Mouse (Mus musculus) Patski (cell line): ENCODE measurements at regions not wholly inside any gene's neighbourhood (a gene's known extent, or its start where the extent isn't known, plus 50 kb on each side); places are given as distances from the start of the nearest gene placed in this dataset.
"Not testable (repeated sequence)": the region's sequence is repeated elsewhere in the genome, so short reads cannot be mapped to it uniquely, and the experiment has no call there.

Experiments used
- ATAC-seq: fragments of 100-300 bp; one replicate; pipeline ENCODE4 v1.8.0; 2021
- CTCF ChIA-PET: fragments of 350-600 bp; sonication (Branson Sonifier 250); formaldehyde crosslinking; loops from one replicate; lab custom pipeline; 2022; ENCODE audit warnings: inconsistent platforms; lab: Charles Lee
- POLR2A ChIA-PET: fragments of 350-600 bp; sonication (Branson Sonifier 250); formaldehyde crosslinking; loops from one replicate; lab custom pipeline; 2022; ENCODE audit warnings: antibody characterized with exemption, inconsistent platforms; lab: Charles Lee
- DNase-seq: peaks from one replicate; pipeline ENCODE4 v3.0.0-alpha.2; 2011; ENCODE audit warnings: low read depth, low spot score
- H3K27me3 ChIP-seq: fragments of 371-371 bp; one replicate; pipeline ENCODE4 v1.5.1; 2021
- CTCF ChIP-seq: fragments of 100-300 bp; IDR thresholded peaks from one replicate; pipeline ENCODE4 v1.5.1; 2021
- in situ Hi-C: fragments of 300-500 bp; cut with MboI; formaldehyde crosslinking; loops from 3 replicates; pipeline ENCODE4 v1.11.1; 2018; ENCODE audit warnings: low pct_unique_long_range_greater_than_20kb, mixed read lengths

DNA sequence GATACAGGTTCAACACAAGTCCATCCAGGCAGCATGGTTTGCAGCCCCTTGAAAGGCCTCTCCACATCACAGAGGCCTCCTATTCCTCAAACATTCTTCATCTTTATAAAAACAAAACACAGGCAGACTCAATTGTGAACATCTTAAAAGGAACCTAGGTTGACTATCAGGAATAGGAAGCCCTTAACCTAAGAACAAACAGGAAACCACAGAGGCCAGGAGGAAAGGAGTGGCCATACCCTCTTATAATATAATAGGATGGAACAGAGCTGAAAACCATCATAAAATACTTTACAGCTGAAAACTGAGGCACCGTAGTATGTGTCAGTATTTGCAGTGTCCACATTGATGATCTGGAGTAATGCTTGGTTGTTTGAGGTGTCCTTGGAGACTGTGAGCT, 1044.4 kb upstream of the Zfp386 start:
- TF ChIP-seq CTCF = no peak
- no peak for ATAC-seq
- CTCF ChIA-PET = no interaction called here
- no peak for DNase-seq
- POLR2A ChIA-PET = no interaction called here
- in situ Hi-C loops = no loop called here
- H3K27me3 ChIP-seq = no peaks in the 10 kb centered on the region

DNA sequence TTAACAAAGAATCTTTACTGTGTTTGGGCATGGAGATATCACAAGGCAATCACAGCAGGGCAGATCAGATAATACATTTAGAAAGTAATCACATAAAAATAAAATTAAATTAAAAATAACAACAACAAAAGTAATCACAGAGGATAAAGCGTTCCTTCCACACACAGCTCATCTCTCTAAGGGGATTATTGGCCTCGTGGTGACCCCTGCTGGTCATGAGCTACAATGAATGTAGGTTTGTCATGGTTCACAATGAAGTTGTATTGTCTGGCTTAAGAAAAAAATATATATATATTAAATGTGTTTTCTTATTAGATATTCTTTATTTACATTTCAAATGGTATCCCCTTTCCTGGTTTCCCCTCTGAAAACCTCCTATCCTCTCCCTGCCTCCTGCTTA, 1039.1 kb upstream of the Zfp386 start:
- CTCF ChIA-PET = no interaction called here
- no peaks in the 10 kb centered on the region for H3K27me3 ChIP-seq
- ATAC-seq = no peak
- POLR2A ChIA-PET = no interaction called here
- TF ChIP-seq CTCF = no peak
- in situ Hi-C loops = no loop called here
- DNase-seq = no peak

DNA sequence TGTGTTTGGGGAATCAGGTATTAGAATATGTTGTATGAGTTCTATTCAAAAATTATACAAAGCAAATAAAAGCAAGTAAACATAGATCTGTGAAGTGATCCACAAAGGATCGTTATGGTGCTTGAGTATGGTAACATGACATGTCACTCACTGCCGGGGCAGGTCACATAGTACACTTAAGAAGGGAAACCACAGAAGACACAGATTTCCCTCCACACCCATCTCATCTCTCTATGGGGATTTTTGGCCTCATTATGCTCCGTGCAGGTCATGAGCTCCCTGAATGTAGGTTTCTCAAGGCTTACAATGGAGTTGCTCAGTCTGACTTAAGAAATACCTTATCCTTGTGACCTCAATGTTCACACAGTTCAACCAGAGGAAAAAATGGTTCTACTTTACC, 1034.8 kb upstream of the Zfp386 start:
- no peak for TF ChIP-seq CTCF
- in situ Hi-C loops = no loop called here
- no peak for DNase-seq
- CTCF ChIA-PET = no interaction called here
- H3K27me3 ChIP-seq = no peaks in the 10 kb centered on the region
- POLR2A ChIA-PET = no interaction called here
- ATAC-seq = no peak

DNA sequence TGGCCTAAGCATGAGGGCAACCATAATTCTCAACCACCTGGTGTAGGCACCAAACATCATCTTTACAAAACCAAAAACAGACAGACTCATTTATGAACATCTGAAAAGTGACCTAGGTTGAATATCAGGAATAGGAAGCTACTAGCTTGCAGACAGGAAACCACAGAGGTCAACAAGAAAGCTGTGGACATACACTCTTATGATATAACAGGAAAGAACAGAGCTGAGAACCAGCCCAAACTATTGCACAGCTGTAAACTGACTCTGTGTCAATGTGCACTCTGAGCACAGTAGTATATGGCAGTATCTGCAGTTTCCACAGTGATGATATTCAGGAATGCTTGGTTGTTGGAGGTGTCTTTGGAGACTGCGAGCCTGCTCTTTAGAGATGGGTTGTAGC, 1023.8 kb upstream of the Zfp386 start:
- ATAC-seq (no peak), DNase-seq (no peak)
- TF ChIP-seq CTCF = no peak
- CTCF ChIA-PET = no interaction called here
- POLR2A ChIA-PET = no interaction called here
- no peaks in the 10 kb centered on the region for H3K27me3 ChIP-seq
- in situ Hi-C loops = no loop called here

DNA sequence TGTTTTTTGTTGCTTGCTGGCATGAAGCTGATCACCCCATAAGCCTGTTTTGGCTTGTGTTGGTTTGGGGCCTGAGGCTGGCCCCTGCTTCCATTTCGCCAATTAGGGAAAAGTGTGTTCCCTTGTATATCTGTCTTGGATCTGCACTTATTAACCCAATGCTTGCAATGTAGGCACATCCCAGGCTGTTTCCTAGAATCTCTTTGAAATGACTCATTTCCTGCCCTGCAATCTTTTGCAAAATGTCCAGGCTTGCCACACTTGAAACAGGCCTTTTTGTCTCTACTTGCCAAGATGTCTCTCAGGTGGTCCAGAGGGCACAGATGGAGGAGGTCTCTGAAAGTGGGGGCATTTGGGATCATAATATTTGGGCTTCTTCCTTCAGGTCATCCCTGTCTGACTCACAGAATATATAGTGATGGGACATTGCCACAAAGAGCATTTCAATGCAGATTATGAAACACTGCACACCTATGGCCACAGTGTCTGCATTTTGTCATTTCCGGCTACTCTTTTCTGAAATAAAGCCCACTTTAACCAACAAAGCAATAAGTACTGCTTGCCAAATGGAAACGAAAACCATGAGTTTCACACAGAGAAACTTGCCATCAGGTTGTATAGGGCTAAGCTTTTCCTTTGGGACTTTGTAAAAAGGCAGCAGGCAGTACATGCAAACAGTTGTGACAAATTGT, 1012.9 kb upstream of the Zfp386 start:
- no peak for ATAC-seq
- no peaks in the 10 kb centered on the region for H3K27me3 ChIP-seq
- CTCF ChIA-PET = no interaction called here
- no peak for TF ChIP-seq CTCF
- in situ Hi-C loops = no loop called here
- DNase-seq = no peak
- POLR2A ChIA-PET = no interaction called here

DNA sequence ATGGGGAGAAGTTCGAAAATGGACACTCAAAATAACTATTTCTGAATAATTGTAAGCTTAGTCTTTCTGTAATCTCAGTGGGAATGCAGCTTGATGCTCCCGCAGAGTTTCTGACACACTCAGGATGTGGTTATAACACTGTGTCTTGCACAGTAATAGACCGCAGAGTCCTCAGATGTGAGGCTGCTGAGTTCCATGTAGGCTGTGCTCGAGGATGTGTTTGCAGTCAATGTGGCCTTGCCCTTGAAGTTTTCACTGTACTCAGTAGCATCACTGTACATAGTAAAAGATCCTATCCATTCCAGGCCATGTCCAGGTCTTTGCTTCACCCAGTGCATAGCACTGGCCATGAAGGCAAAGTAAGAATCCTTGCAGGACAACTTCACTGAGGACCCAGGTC, 992.4 kb upstream of the Zfp386 start:
- CTCF ChIA-PET = no interaction called here
- POLR2A ChIA-PET = no interaction called here
- in situ Hi-C loops = no loop called here

DNA sequence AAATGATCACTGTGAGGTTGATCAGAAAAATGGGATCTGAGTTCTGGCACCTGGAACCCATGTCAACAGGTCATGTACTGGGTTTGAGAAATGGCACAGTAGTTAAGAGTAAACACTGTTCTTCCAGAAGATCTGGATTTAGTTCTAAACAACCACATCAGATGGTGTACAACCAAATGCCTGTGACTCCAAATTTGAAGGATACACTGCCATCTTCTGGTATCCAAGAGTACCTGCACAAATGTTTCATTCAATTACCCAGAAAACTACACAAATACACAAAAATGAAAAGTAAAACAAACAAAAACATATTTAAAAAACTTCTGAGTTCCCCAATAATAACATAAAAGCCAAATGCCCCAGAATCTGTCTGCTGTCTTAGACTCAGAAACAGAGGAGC, 987.6 kb upstream of the Zfp386 start:
- H3K27me3 ChIP-seq, CTCF ChIA-PET, DNase-seq, ATAC-seq, POLR2A ChIA-PET: not testable (repeated sequence)
- in situ Hi-C loops = loop anchor here (5.0 kb wide), 1 partner anchor 492 kb away; no protein-coding TSS in a partner anchor

More for the DNA sequence above, 992.4 kb upstream of the Zfp386 start:
- DNase-seq (no peak), ATAC-seq (no peak)
- TF ChIP-seq CTCF = no peak
- H3K27me3 ChIP-seq = no peaks in the 10 kb centered on the region

DNA sequence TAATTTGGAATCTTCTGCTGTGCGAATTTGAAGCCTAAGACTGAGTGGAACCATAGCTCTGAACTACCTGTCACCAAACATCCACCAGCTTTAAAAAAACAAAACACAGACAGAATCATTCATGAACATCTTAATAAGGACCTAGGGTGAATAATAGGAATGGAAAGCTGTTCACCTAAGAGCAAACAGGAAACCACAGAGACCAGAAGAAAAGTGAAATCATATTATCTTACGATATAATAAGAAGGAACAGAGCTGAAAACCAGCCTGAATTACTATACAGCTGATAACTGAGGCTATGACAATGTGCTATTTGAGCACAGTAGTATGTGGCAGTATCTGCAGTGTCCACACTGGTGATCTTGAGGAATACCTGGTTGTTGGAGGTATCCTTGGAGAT, 980.3 kb upstream of the Zfp386 start:
- TF ChIP-seq CTCF = no peak
- ChIA-PET POLR2A (no interaction called here), CTCF (no interaction called here)
- H3K27me3 ChIP-seq = no peaks in the 10 kb centered on the region
- no peak for DNase-seq
- in situ Hi-C loops = no loop called here
- ATAC-seq = no peak

DNA sequence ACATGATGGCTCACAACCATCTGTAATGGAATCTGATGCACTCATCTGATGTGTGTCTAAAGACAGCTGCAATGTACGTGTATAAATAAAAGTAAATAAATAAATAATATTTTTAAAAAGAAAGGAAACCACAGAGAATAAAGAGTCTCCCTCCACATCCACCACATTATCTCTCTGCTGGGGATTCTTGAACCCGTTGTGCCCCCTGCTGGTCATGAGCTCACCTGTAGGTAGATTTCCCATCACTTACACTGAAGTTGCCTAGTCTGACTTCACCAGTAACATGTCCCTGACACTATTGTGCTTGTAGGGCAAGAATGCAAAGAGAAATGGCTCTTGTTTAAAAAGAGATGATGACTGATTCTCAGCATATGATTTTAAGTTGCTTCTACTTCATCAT, 956.1 kb upstream of the Zfp386 start:
- ATAC-seq, POLR2A ChIA-PET, in situ Hi-C loops, H3K27me3 ChIP-seq, CTCF ChIA-PET, DNase-seq: not testable (repeated sequence)

DNA sequence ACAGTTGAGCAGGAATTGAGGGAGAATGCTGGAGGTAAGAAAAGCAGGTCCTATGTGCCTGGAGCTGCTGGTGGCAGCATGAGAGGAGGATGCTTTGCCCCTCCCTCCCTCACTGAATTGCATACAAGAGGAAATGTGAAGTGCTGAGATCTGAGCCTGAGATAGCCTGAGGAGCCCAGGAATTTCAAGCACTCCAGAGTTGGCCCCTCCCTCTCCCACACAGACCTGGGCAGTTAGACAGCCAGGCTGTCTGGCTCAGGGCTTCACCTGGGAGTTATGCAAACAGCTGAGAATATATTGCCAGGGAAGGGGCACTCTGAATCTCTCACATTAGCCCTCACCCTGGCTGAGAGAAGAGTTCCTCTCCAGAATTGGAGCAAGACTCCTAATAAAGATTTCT, 937.8 kb upstream of the Zfp386 start:
- no peaks in the 10 kb centered on the region for H3K27me3 ChIP-seq
- DNase-seq (no peak), ATAC-seq (no peak)
- CTCF ChIA-PET = no interaction called here
- in situ Hi-C loops = no loop called here
- no peak for TF ChIP-seq CTCF
- POLR2A ChIA-PET = no interaction called here

DNA sequence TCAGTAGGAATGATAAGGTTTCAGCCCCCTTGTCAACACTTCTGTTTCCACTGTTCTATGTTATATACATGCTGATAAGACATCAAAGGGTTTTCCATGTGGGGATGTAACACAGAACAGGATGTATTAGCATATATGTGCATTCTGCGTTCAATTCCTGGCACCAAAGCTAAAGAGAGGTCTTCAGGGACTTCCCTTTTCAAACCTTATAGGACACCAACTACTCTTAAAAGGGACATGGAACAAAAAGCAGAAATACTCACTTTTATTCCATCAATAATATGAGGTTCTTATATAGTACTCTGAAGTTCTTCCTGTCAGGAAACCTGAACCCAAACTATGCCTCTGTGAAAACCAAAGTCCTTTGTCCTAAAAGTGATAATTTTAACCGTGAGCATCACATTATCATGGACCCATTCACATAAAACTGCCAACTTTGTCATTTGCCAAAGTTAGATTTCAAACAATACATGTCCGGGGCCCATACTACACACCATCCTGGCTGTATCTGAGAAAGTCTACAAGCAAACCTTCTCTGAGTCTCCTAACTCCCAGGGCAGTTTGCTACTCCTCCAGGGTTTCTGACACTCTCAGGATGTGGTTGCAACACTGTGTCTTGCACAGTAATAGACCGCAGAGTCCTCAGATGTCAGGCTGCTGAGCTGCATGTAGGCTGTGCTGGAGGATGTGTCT, 928.2 kb upstream of the Zfp386 start:
- POLR2A ChIA-PET, CTCF ChIA-PET, H3K27me3 ChIP-seq, DNase-seq, ATAC-seq, in situ Hi-C loops: not testable (repeated sequence)
